Mouse (Mus musculus) hindbrain, embryonic 14.5 days (tissue): ENCODE results near the gene Dnase1l1. TPM values are rescaled to one million over a fixed set of nuclear protein-coding genes. Genes with fewer than 3 reads are reported as not detected.

ENCODE experiments used
- ATAC-seq: fragments of 200-750 bp; cut with Nextera tagmentation; 2 replicates; pipeline ENCODE4 v1.8.0; 2017; ENCODE audit warnings: moderate number of reproducible peaks, mild to moderate bottlenecking, moderate TSS enrichment, moderate library complexity; ENCODE audit not compliant: low FRiP score
- DNase-seq: peaks from one replicate; pipeline ENCODE4 v3.0.0-alpha.2; 2015; ENCODE audit warnings: low spot score
- H3K27ac ChIP-seq: fragments of 300-500 bp; sonication (generic); 2 replicates; pipeline ENCODE4 v1.5.1; 2014; ENCODE audit warnings: mild to moderate bottlenecking, moderate library complexity
- H3K27me3 ChIP-seq: fragments of 300-500 bp; sonication (generic); 2 replicates; pipeline ENCODE4 v1.6.1; 2014; ENCODE audit warnings: mild to moderate bottlenecking, low read length, mixed read lengths; ENCODE audit not compliant: control insufficient read depth, insufficient read depth
- H3K36me3 ChIP-seq: fragments of 300-500 bp; sonication (generic); replicated peaks from 2 replicates; pipeline ENCODE4 v1.6.1; 2014; ENCODE audit not compliant: control insufficient read depth, insufficient read depth
- H3K4me1 ChIP-seq: fragments of 300-500 bp; sonication (generic); replicated peaks from 2 replicates; pipeline ENCODE4 v1.6.1; 2014; ENCODE audit warnings: antibody characterized with exemption, low read length, mixed read lengths; ENCODE audit not compliant: control insufficient read depth, insufficient read depth
- H3K4me2 ChIP-seq: fragments of 300-500 bp; sonication (generic); replicated peaks from 2 replicates; pipeline ENCODE4 v1.6.1; 2014; ENCODE audit warnings: mild to moderate bottlenecking, moderate library complexity
- H3K4me3 ChIP-seq: fragments of 300-500 bp; sonication (generic); replicated peaks from 2 replicates; pipeline ENCODE4 v1.5.1; 2014; ENCODE audit warnings: mild to moderate bottlenecking, low read length
- H3K9ac ChIP-seq: fragments of 300-500 bp; sonication (generic); 2 replicates; pipeline ENCODE4 v1.6.1; 2014
- H3K9me3 ChIP-seq: fragments of 300-500 bp; sonication (generic); 2 replicates; pipeline ENCODE4 v1.6.1; 2016; ENCODE audit warnings: low read length; ENCODE audit not compliant: control insufficient read depth
- WGBS: fragments of 180-500 bp; shearing (Covaris S2); extraction: QIAGEN DNeasy Blood & Tissue Kit; methylation state at CpG from one replicate; pipeline ENCODE4 v1.1.7; 2014; 5-methylcytosine and 5-hydroxymethylcytosine counted together
- polyA plus RNA-seq: library from polyadenylated mRNA; unstranded; fragments of >200 nt; fragmentation: Nextera tagmentation; extraction: Ambion mirVana; gene quantifications from 2 replicates; pipeline ENCODE4 v1.2.1, GENCODE M21; 2014

The Dnase1l1 gene
- polyA plus RNA-seq, 1 experiment from 2014 or later: 3.6 TPM

GRCm38 (mm10) chrX:74246213-74246681, 35.9 kb downstream of the Dnase1l1 start:
- 17% methylated on average over 38 of the region's 38 CpGs for WGBS
- ATAC-seq (peak; percentile 89), DNase-seq (peak; percentile 87)
- no peaks in the 10 kb centered on the region for H3K27me3 ChIP-seq
- peak overlapping the region; percentile 74 for H3K4me2 ChIP-seq
- no peaks in the 10 kb centered on the region for H3K9me3 ChIP-seq
- peaks cover 13% of the 10 kb centered on the region; the same call in 1 of the 2 replicates for H3K4me1 ChIP-seq
- H3K9ac ChIP-seq: peak overlapping the region; percentile 86
- H3K27ac ChIP-seq: peak overlapping the region; percentile 89
- peaks cover 18% of the 10 kb centered on the region for H3K36me3 ChIP-seq
- H3K4me3 ChIP-seq: peak overlapping the region; percentile 61

GRCm38 (mm10) chrX:74245687-74246086, 36.5 kb downstream of the Dnase1l1 start:
- H3K36me3 ChIP-seq: peaks cover 24% of the 10 kb centered on the region
- peak overlapping the region; percentile 89 for H3K27ac ChIP-seq
- H3K4me2 ChIP-seq: peak overlapping the region; percentile 74
- WGBS: 13% methylated on average over 21 of the region's 21 CpGs
- H3K9ac ChIP-seq: peak overlapping the region; percentile 86
- no peaks in the 10 kb centered on the region for H3K9me3 ChIP-seq
- peak overlapping the region; percentile 61 for H3K4me3 ChIP-seq
- ATAC-seq (peak; percentile 63), DNase-seq (peak; percentile 74)
- H3K27me3 ChIP-seq: no peaks in the 10 kb centered on the region
- H3K4me1 ChIP-seq: peaks cover 13% of the 10 kb centered on the region; the same call in 1 of the 2 replicates

GRCm38 (mm10) chrX:74245107-74245506, 37.0 kb downstream of the Dnase1l1 start:
- Histone ChIP-seq H3K9ac (peak overlapping the region; percentile 86), H3K4me2 (peak overlapping the region; percentile 74), H3K27me3 (no peaks in the 10 kb centered on the region), H3K4me1 (peaks cover 13% of the 10 kb centered on the region; the same call in 1 of the 2 replicates), H3K27ac (peak overlapping the region; percentile 89), H3K9me3 (no peaks in the 10 kb centered on the region), H3K4me3 (peak overlapping the region; percentile 61), H3K36me3 (peaks cover 29% of the 10 kb centered on the region)
- DNase-seq (no peak), ATAC-seq (no peak)
- 41% methylated on average over 1 of the region's 1 CpGs for WGBS

GRCm38 (mm10) chrX:74244614-74245083, 37.5 kb downstream of the Dnase1l1 start:
- Histone ChIP-seq H3K27ac (peak overlapping the region; percentile 89), H3K4me2 (peak overlapping the region; percentile 74), H3K4me3 (peak overlapping the region; percentile 61), H3K27me3 (no peaks in the 10 kb centered on the region), H3K9me3 (no peaks in the 10 kb centered on the region), H3K4me1 (peaks cover 13% of the 10 kb centered on the region; the same call in 1 of the 2 replicates), H3K9ac (peak overlapping the region; percentile 86), H3K36me3 (peaks cover 34% of the 10 kb centered on the region)
- 22% methylated on average over 3 of the region's 3 CpGs for WGBS
- DNase-seq (peak; percentile 53), ATAC-seq (peak; percentile 53)

GRCm38 (mm10) chrX:74243807-74244206, 38.3 kb downstream of the Dnase1l1 start:
- no peak for DNase-seq
- Histone ChIP-seq H3K4me1 (peaks cover 13% of the 10 kb centered on the region; the same call in 1 of the 2 replicates), H3K9ac (peak overlapping the region; percentile 86), H3K4me2 (peak overlapping the region; percentile 74), H3K4me3 (peak overlapping the region; percentile 61), H3K27me3 (no peaks in the 10 kb centered on the region), H3K27ac (peak overlapping the region; percentile 89), H3K36me3 (peaks cover 42% of the 10 kb centered on the region), H3K9me3 (no peaks in the 10 kb centered on the region)
- no peak for ATAC-seq
- WGBS: 53% methylated on average over 3 of the region's 3 CpGs

GRCm38 (mm10) chrX:74243396-74243795, 38.7 kb downstream of the Dnase1l1 start:
- peaks cover 13% of the 10 kb centered on the region; the same call in 1 of the 2 replicates for H3K4me1 ChIP-seq
- no peak overlapping the region for H3K27ac ChIP-seq
- peak overlapping the region; percentile 74 for H3K4me2 ChIP-seq
- WGBS: 96% methylated on average over 2 of the region's 2 CpGs
- ATAC-seq (no peak), DNase-seq (no peak)
- H3K9ac ChIP-seq: no peak overlapping the region; the same call in 1 of the 2 replicates
- peaks cover 47% of the 10 kb centered on the region for H3K36me3 ChIP-seq
- H3K9me3 ChIP-seq: no peaks in the 10 kb centered on the region
- H3K4me3 ChIP-seq: peak overlapping the region; percentile 61
- no peaks in the 10 kb centered on the region for H3K27me3 ChIP-seq

- DNase-seq: no peak
- Histone ChIP-seq H3K9me3 (no peaks in the 10 kb centered on the region), H3K27ac (no peak overlapping the region), H3K36me3 (peaks cover 71% of the 10 kb centered on the region), H3K9ac (no peak overlapping the region), H3K27me3 (no peaks in the 10 kb centered on the region), H3K4me1 (peaks cover 13% of the 10 kb centered on the region; the same call in 1 of the 2 replicates), H3K4me2 (no peak overlapping the region), H3K4me3 (no peak overlapping the region)
- WGBS: 95% methylated on average over 4 of the region's 4 CpGs
- ATAC-seq: no peak
Observed at GRCm38 (mm10) chrX:74240332-74240731, 41.8 kb downstream of the Dnase1l1 start.

- Histone ChIP-seq H3K4me1 (no peaks in the 10 kb centered on the region), H3K9me3 (no peaks in the 10 kb centered on the region), H3K4me3 (no peak overlapping the region), H3K36me3 (peaks cover 94% of the 10 kb centered on the region), H3K27me3 (no peaks in the 10 kb centered on the region), H3K9ac (no peak overlapping the region), H3K27ac (no peak overlapping the region), H3K4me2 (no peak overlapping the region)
- no peak for DNase-seq
- ATAC-seq: no peak
- WGBS: 93% methylated on average over 5 of the region's 5 CpGs
Observed at GRCm38 (mm10) chrX:74233196-74233595, 48.9 kb downstream of the Dnase1l1 start.

GRCm38 (mm10) chrX:74230038-74230437, 52.1 kb downstream of the Dnase1l1 start:
- WGBS: 71% methylated on average over 1 of the region's 1 CpGs
- no peaks in the 10 kb centered on the region for H3K9me3 ChIP-seq
- H3K27ac ChIP-seq: no peak overlapping the region
- H3K4me3 ChIP-seq: no peak overlapping the region
- DNase-seq (no peak), ATAC-seq (no peak)
- H3K27me3 ChIP-seq: no peaks in the 10 kb centered on the region
- H3K4me1 ChIP-seq: no peaks in the 10 kb centered on the region
- no peak overlapping the region for H3K4me2 ChIP-seq
- H3K36me3 ChIP-seq: peaks cover 100% of the 10 kb centered on the region
- H3K9ac ChIP-seq: no peak overlapping the region
